In genomic region chr3:116529741-116530140, GRCm38 (mm10) we compare ENCODE assay signal across 22 mouse cellular contexts. TPM values are rescaled to one million over a fixed set of nuclear protein-coding genes. Genes with fewer than 3 reads are reported as not detected.
DNase-seq lines count a peak whose midpoint lies in the region; ATAC-seq lines count a peak whose summit lies in the region.
"Had no signal": no experiment of that assay in that cellular context is flagged by ENCODE, and none has a peak within 500 bp of the region (broad histone marks: within the 10 kb centered on the region; RNA-seq: fewer than 3 reads in every experiment).

No protein-coding gene starts in this region.

- peak overlapping the region; percentile 81 for H3K27ac ChIP-seq in heart, embryonic 13.5 days (replicated peaks)
- no peak overlapping the region for H3K27ac ChIP-seq in liver, embryonic 16.5 days (ENCODE audit: low read length)
- no peak overlapping the region for H3K27ac ChIP-seq in liver, embryonic 11.5 days (ENCODE audit: low read depth, low read length)
- H3K27ac ChIP-seq: embryonic facial prominence, embryonic 10.5 days; forebrain, embryonic 13.5 days; hindbrain, embryonic 10.5 days; hindbrain, embryonic 14.5 days; intestine, embryonic 15.5 days had no signal

- H3K4me3 ChIP-seq in heart, embryonic 13.5 days: no peak overlapping the region
- no peak overlapping the region for H3K4me3 ChIP-seq in liver, embryonic 16.5 days (ENCODE audit: low read depth, low read length)
- no peak overlapping the region for H3K4me3 ChIP-seq in liver, embryonic 11.5 days (ENCODE audit: low read depth, low read length)
- H3K4me3 ChIP-seq: embryonic facial prominence, embryonic 10.5 days; forebrain, embryonic 13.5 days; hindbrain, embryonic 10.5 days; intestine, embryonic 15.5 days had no signal

- peak; percentile 62 for DNase-seq in heart, adult 11 months
- DNase-seq in heart, postnatal 10 days: no peak
- no peak for DNase-seq in heart, postnatal 14 days
- DNase-seq in liver, embryonic 11.5 days (ENCODE audit: low spot score): no peak
- DNase-seq in ZHBTc4 (ENCODE audit: low read depth, low spot score): peak; percentile 55
- DNase-seq in kidney, postnatal 4 days: no peak
- DNase-seq: adrenal gland, adult 2 months; adrenal gland, postnatal 36 days; B cell, adult 2 months; cerebellum, adult 2 months; cerebellum, postnatal 10 days; forebrain, postnatal 0 days; gastrocnemius, postnatal 14 days; kidney, adult 18-20 months had no signal

- H3K9ac ChIP-seq in heart, embryonic 13.5 days: no peak overlapping the region
- no peak overlapping the region for H3K9ac ChIP-seq in liver, embryonic 16.5 days (ENCODE audit: low read depth, low read length)
- H3K9ac ChIP-seq in liver, embryonic 11.5 days (ENCODE audit: low read depth, low read length): no peak overlapping the region
- H3K9ac ChIP-seq: forebrain, embryonic 13.5 days; forebrain, postnatal 0 days; hindbrain, embryonic 14.5 days; intestine, embryonic 15.5 days had no signal

- WGBS in heart, embryonic 13.5 days: 27% methylated on average over 5 of the region's 5 CpGs
- 50% methylated on average over 4 of the region's 5 CpGs for WGBS in liver, embryonic 16.5 days (ENCODE audit: insufficient replicate concordance)
- WGBS in liver, embryonic 11.5 days: 71% methylated on average over 3 of the region's 5 CpGs

- peaks cover 30% of the 10 kb centered on the region for H3K4me1 ChIP-seq in heart, embryonic 13.5 days
- H3K4me1 ChIP-seq in liver, embryonic 16.5 days (ENCODE audit: control insufficient read depth, low read depth, low read length): no peaks in the 10 kb centered on the region; the same call in 1 of the 2 replicates
- no peaks in the 10 kb centered on the region for H3K4me1 ChIP-seq in liver, embryonic 11.5 days (replicated peaks; ENCODE audit: control insufficient read depth, insufficient read depth, low read length)
- H3K4me1 ChIP-seq: embryonic facial prominence, embryonic 10.5 days; forebrain, embryonic 13.5 days; hindbrain, embryonic 10.5 days; intestine, embryonic 15.5 days had no signal

- ATAC-seq in heart, embryonic 13.5 days (ENCODE audit: extremely low read depth, insufficient number of reproducible peaks, low FRiP score, low TSS enrichment): no peak
- peak; percentile 35; the same call in 1 of the 2 replicates for ATAC-seq in liver, embryonic 16.5 days (ENCODE audit: low read depth)
- no peak for ATAC-seq in liver, embryonic 11.5 days (replicated peaks; ENCODE audit: low FRiP score)
- ATAC-seq: CD4-positive, CD25-positive, alpha-beta regulatory T cell, adult 4 months; forebrain, embryonic 13.5 days; forebrain, postnatal 0 days; intestine, embryonic 15.5 days had no signal

- peaks cover 17% of the 10 kb centered on the region for H3K27me3 ChIP-seq in heart, embryonic 13.5 days (replicated peaks)
- H3K27me3 ChIP-seq in liver, embryonic 16.5 days (ENCODE audit: control insufficient read depth, insufficient read depth, low read depth, low read length): no peaks in the 10 kb centered on the region
- H3K27me3 ChIP-seq in liver, embryonic 11.5 days (replicated peaks; ENCODE audit: control insufficient read depth, insufficient read depth, low read length): no peaks in the 10 kb centered on the region
- H3K27me3 ChIP-seq: forebrain, embryonic 13.5 days; intestine, embryonic 15.5 days had no signal

- peaks cover 27% of the 10 kb centered on the region for H3K36me3 ChIP-seq in heart, embryonic 13.5 days
- H3K36me3 ChIP-seq in liver, embryonic 16.5 days (ENCODE audit: control insufficient read depth, insufficient read depth): peaks cover 3% of the 10 kb centered on the region; the same call in 1 of the 2 replicates
- peaks cover 6% of the 10 kb centered on the region; the same call in 1 of the 2 replicates for H3K36me3 ChIP-seq in liver, embryonic 11.5 days (ENCODE audit: control insufficient read depth, insufficient read depth, low read length)

- H3K9me3 ChIP-seq in heart, embryonic 13.5 days: no peaks in the 10 kb centered on the region
- H3K9me3 ChIP-seq in liver, embryonic 16.5 days (replicated peaks; ENCODE audit: control insufficient read depth, low read length): no peaks in the 10 kb centered on the region
- H3K9me3 ChIP-seq in liver, embryonic 11.5 days (ENCODE audit: control insufficient read depth, low read length): no peaks in the 10 kb centered on the region
- H3K9me3 ChIP-seq: embryonic facial prominence, embryonic 10.5 days; forebrain, embryonic 13.5 days; hindbrain, embryonic 10.5 days; intestine, embryonic 15.5 days had no signal

- intact Hi-C loops in heart, postnatal 10 days (cut with DNase I): no loop called here
- intact Hi-C loops in heart, postnatal 14 days (cut with DNase I): no loop called here

- no peak overlapping the region for H3K4me2 ChIP-seq in heart, embryonic 13.5 days
- no peak overlapping the region for H3K4me2 ChIP-seq in liver, embryonic 16.5 days (ENCODE audit: low read depth, low read length)
- H3K4me2 ChIP-seq in liver, embryonic 11.5 days: no peak overlapping the region
- H3K4me2 ChIP-seq: forebrain, embryonic 13.5 days; hindbrain, embryonic 14.5 days; intestine, embryonic 15.5 days had no signal

RNA-seq across cellular contexts. Expression of gene Dbt, which starts 16.9 kb away (rescaled TPM):
- total RNA-seq in heart, postnatal 10 days (2021): 10 to 100 TPM; 23.4 to 31.7 TPM
- 20.2 and 22.5 TPM in 2 replicates for polyA plus RNA-seq in heart, embryonic 13.5 days (2015; fragmentation: Nextera tagmentation; extraction: Ambion mirVana)
- total RNA-seq in heart, postnatal 14 days (2021): 10 to 100 TPM; 26.9 to 33.8 TPM
- polyA plus RNA-seq in liver, embryonic 16.5 days (2015; fragmentation: Nextera tagmentation; extraction: Ambion mirVana): 19.4 and 19.9 TPM in 2 replicates
- 17.3 and 17.8 TPM in 2 replicates for polyA plus RNA-seq in liver, embryonic 11.5 days (2014; fragmentation: Nextera tagmentation; extraction: Ambion mirVana)

RNA-seq across cellular contexts. Expression of gene Rtca, which starts 21.7 kb away (rescaled TPM):
- total RNA-seq in heart, postnatal 10 days (2021): 10 to 100 TPM; 24.3 to 25.7 TPM
- polyA plus RNA-seq in heart, embryonic 13.5 days (2015; fragmentation: Nextera tagmentation; extraction: Ambion mirVana): 52.9 and 59.4 TPM in 2 replicates
- 10 to 100 TPM; 21.4 to 22.9 TPM for total RNA-seq in heart, postnatal 14 days (2021)
- 19.9 and 20.9 TPM in 2 replicates for polyA plus RNA-seq in liver, embryonic 16.5 days (2015; fragmentation: Nextera tagmentation; extraction: Ambion mirVana)
- 67.2 and 70.8 TPM in 2 replicates for polyA plus RNA-seq in liver, embryonic 11.5 days (2014; fragmentation: Nextera tagmentation; extraction: Ambion mirVana)

RNA-seq across cellular contexts. Expression of gene Lrrc39, which starts 33.0 kb away (rescaled TPM):
- 10 to 100 TPM; 73.5 to 78.8 TPM for total RNA-seq in heart, postnatal 10 days (2021)
- polyA plus RNA-seq in heart, embryonic 13.5 days (2015; fragmentation: Nextera tagmentation; extraction: Ambion mirVana): 29.9 and 31.7 TPM in 2 replicates
- total RNA-seq in heart, postnatal 14 days (2021): 10 to 100 TPM; 72.4 to 73.3 TPM
- 2.2 and 2.7 TPM in 2 replicates for polyA plus RNA-seq in liver, embryonic 16.5 days (2015; fragmentation: Nextera tagmentation; extraction: Ambion mirVana)
- polyA plus RNA-seq in liver, embryonic 11.5 days (2014; fragmentation: Nextera tagmentation; extraction: Ambion mirVana): 2.1 and 2.8 TPM in 2 replicates
- total RNA-seq: forebrain, postnatal 0 days had no signal

Comparison
In these comparisons a context has a peak if more than half of its experiments do, and no peak if none do; other contexts are left out.
1. DNase-seq: peak in heart, adult 11 months (single experiment) and ZHBTc4 (single experiment); none in heart, postnatal 10 days (0 of 2), heart, postnatal 14 days (0 of 2), liver, embryonic 11.5 days (single experiment) and kidney, postnatal 4 days (0 of 2).